Mouse (Mus musculus) monocyte, adult 2 months (primary cell): Measurements from ENCODE around the gene Cped1.
"Not testable (repeated sequence)": the region's sequence is repeated elsewhere in the genome, so short reads cannot be mapped to it uniquely, and the experiment has no call there.

Experiments
- DNase-seq, 2 experiments: peaks; one replicate each; pipeline ENCODE4 v3.0.0; 2022; ENCODE audit warnings: low spot score in 2 of 2, low read depth in 1 of 2

The Cped1 gene

DNA sequence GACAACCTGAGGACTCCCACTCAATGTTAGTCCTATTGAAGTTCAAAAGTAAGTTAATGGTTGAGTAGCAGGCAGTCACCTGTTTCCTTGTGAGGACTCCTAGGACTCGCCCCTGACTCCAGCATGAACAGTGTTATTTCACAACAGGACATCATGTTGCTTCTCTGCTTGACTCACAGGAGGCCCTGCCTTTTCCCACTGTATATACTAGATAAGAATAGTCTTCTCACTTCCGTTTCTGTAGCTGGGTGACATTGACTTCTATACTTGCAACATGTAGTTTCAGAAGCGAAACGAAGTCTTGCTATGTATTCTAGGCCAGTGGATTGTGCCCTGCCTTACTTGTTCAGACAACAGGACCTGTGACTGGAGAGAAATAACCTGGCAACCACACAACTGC lies 236.4 kb downstream of the Cped1 start:
- peak in 1 of 2 experiments; percentile 2 for DNase-seq

DNA sequence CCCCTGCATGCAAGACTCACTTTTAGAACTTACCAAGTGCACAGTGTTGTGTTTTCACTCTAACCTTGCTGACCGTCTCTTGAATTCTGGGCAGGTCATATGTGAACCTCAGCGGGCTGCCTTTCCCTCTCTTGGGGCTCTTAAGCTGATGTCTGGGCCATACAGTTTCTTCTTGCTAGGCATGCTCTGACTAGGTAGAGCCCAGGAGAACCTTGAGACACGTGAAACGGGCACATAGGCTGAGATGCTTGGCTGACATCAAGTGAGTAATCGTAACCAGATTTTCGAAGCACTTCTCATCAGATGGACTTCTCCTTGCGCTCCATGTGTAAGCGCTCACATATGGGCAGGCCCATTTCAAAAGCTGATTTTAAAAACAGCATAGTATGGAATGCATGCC lies 237.2 kb downstream of the Cped1 start:
- DNase-seq: no peak

DNA sequence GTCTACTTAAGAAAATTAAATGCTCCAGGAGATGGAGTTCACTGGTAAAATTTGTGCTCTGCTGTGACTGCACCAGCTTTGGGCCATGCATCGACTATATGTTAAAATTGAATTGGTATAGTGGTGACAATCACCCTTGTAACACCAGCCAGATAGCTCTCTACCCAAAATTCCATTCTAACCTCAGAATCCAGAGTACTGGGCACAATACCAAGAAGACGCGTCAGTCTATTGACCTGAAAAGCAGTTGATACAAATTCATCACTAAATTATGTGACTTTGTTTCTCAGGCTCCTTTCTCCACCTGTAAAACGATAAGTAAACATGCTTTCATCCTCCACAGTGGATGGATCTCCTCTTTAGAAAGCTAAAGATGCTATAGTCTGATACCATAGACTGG lies 238.6 kb downstream of the Cped1 start:
- no peak for DNase-seq

DNA sequence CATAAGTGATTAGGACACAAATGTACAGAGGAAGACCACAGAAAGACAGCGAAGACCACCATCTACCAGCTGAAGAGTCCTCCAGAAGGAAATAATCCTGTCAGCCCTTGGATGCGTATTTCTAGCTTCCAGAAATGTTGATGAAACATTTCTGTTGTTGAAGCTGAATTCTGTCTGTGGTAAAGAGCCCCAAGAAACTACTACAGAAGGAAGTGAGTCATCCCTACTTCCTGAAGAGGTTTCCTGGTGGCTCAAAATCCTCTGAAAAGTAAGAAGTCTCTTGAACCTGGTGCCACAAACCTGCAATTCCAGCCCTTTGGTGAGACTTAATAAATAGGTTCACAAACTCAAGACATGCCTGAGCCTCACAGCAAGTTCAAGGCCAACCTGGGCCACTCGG lies 245.5 kb downstream of the Cped1 start:
- no peak for DNase-seq

DNA sequence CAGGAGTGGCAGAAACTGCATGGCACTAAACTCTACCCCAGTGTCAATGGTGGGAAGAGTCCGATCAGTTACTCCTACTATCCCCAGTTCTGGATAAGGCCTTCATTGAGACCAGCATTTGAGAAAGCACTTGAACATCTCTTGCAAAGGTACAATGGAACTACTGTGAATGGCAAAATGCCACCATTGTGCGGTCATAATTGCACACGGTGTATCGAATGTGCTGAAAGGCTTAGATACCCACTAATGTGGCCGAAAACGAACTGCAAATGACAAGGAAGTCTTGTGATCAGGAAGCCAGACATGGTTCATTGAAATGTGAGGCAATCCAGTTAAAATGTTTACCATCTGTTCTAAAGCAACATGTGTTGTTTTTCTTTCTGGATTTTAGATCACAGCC lies 247.8 kb downstream of the Cped1 start:
- no peak for DNase-seq

DNA sequence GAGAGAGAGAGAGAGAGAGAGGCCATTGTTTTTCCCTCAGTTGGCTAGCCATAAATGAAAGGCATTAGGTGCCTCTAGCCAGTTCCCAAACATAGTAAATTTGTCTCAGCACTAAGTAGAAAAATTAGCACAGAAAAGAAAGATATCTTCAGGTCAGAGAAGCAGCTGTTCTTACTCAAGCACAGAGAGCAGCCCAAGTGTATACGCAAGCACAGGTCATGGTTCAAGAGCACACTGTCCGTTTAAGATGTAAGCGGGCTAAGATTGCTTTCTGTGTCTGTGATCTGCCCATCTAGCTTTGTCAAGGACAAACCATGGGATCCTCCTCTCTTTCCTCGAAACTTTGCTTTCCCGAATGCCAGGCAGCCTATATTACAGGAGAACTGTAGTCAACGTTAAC lies 249.4 kb downstream of the Cped1 start:
- no peak for DNase-seq

DNA sequence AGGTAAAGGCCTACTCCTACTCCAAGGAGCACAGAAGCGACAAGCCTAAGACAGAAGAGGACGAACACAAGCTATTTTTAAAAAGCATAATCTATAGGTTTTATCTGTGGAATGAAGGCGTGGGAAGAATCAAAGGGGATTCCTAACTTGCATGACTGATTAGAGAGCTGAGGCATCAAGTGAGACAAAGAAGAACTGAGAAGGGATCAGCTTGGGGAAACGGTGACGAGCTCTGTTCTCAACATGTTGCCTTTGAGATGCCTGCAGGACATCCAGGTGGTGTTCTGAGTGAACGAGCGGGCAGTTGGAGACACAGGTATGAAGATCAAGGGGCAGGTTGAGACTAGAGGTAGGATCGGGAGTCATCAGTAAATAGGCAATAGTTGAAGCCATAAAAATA lies 257.6 kb downstream of the Cped1 start:
- no peak for DNase-seq

DNA sequence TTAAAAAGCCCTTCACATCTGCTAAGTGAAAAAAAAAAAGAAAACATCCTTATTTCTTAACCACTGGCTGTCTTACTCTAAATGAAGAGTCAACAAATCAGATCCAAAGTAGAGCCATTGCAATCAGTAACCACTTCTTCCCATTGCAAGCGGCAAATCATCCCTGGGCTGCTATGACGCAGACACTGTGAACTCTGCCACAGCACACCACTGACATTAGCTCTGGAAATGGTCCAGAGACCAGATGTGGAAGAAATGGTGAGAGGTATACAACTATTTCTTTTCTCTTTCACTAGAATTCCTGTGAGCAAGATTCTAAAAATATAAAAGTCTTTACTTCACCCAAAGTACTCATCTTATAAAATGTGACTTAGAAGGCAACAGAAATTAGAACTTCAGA lies 261.0 kb downstream of the Cped1 start:
- no peak for DNase-seq

DNA sequence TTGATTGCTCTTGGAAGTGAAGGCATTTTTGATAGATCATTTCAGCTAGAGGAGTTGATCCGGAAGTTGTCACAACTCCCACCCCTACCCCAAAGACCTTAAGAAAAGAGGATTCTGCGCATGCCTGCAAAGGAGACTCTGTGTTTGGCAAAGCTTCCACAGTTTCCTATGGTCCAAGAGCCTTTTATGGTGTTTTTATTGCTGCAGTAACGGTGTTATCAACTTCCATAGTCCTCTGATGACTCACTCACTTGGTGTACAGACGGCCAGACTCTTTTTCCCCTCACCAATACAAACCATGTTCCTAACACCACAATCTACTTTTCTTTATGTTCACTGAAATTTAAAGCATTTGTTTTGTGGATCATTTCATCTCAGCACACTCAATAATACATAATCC lies 273.1 kb downstream of the Cped1 start:
- DNase-seq: no peak

DNA sequence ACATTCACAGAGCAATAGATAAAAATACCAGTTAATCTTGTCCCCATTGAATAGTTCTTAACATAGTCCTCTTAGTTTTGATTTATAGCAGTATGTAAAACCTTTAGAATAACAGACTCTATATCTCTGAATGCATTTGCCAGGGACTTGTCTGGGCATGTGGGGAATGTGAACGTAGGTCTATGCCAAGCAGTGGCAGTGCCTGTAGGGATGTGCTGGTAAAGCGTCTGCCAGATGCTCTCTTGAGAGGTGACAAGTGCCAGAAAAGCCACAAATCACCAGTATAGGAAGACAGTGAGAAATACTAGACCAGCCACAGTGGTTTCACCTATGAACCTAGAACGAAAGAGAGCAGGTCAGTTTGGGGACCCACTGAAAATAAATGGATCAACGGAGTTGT lies 276.8 kb downstream of the Cped1 start:
- no peak for DNase-seq

DNA sequence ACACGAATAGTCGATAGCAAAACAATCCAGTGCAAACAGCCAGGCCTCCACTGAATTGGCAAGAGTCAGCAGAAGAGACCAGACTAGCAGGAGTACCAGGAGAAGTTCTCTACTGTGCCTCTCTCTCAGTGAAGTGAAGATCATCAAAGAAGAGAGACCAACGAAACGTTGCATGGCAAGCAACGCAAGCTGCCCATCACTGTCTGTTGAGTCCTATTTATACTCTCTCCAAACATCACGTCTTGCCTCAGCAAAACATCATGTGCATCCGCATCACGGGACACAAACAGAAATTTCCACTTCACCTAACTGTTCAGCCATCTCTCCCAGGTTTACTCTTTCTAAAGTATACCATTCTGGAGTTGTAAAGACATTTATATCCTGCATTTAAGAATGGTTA lies 278.4 kb downstream of the Cped1 start:
- not testable (repeated sequence) for DNase-seq

DNA sequence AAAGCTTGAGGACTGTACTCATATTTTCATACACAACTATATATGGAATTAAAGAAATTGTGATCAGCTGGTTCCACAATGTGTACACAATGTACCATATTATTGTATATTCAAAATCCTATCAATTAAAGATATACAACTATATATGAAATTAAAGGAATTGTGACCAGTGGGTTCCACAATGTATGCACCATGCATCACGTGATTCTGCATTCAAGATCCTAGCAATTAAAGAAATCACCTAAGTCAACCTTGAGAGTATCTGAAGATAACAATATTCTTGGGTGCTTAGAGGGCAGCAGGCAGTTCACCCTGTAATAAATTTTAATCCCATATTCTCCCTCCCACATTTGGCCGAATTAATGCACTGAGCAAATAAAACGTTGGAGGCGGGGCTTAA lies 280.3 kb downstream of the Cped1 start:
- no peak for DNase-seq

DNA sequence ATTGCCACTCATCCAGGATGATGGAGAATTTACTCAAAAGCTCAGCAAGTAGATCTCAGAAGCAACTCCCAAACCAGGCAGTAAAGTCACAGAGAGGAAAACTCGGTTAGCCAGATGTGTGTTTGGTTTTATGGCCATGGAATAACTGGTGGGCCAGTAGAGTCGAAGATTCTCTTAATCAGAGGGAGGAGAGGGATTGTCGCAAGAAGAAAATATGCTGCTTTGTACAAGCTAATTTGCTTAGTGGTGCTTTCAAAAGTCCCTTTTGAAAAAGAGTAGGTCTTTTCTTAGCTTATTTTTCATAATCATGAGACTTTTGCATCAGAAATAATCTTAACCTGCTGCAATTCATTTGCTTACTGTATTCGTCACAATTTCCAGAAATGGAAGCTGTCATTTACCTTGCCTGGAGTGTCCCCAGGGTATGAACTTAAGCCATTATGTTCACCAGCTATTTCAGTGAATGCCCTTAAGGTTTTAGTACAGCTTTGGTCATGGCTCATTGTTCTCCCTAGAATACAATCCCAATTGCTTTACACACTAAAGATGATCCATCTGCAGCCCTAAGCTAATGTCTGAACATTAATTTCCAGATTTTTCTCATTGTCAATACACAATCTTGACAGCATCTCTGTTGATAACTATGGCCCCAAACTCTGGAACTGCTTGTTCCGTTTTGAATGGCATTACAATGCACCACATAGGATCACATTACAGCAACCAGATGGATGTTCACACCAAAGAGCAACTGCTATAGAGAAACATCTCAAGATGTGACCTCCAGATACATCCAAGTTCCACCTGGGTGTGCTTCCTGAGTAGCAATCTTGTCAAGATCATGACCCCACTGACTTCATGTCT lies 282.3 kb downstream of the Cped1 start:
- DNase-seq: no peak

DNA sequence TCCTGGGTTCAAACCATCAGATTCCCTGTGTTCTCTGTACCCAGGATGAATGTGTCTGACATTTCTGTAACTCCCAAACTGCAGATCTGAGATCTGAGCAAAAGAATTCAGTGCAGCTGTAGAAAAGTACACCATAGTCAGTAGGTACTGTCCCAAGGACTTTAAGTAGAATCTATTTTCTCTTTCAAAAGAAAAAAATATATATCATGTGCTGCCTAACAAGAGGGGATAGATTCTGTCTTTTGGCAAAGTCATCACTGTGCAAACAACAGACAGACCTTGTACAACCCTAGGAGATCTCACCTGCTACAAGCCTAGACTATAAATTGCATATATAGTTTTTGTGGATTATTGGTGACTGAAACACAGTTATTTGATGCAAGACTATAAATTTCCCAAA lies 283.0 kb downstream of the Cped1 start:
- DNase-seq: no peak

DNA sequence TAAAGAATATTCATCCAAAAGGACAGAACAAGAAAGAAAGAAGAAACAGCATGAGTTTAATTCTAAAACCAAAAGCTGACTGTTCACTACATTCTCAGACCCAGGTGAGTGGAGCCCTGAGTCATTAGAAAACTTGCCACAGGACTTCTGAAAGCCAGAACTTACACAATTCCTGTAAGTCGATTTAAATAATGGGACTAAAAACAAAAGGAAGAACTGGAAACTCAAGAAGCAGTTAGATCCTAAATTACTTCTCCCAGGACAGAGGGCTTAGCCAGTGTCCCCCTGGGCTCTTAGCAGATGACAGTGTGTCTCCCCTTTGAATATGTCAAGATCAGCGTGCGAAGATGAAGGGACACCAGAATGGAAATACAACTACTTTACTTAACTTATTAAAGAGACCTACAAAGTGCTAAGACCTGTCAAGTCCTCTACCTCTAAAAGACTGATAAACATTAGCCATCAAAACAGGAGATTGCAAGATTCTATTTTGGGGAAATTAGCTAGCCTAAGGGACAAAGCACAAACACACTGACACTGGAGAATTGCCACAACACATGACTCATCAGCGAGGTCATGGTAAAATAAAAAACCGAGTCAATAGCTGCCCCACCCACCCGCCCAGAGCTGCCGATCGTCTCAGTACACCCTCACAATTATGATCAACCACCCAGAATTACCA lies 284.3 kb downstream of the Cped1 start:
- no peak for DNase-seq

DNA sequence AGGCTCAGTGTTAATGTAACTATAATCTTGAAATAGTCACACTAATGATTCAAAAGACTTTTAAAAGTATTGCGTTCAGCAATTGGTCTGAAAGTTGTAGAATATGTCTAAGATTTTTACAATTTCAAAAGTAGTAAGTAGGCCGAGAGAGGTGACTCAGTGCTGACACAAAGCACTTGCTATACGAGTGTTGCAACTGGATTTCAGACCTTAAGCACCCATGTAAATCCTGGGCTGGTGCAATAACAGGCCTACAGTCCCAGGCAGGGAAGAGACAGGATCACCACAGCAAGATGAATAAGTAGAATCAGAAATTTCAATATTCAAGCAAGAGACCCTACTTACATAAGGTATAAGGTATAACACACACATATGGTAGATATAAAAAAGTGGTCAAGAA lies 292.2 kb downstream of the Cped1 start:
- DNase-seq: no peak

DNA sequence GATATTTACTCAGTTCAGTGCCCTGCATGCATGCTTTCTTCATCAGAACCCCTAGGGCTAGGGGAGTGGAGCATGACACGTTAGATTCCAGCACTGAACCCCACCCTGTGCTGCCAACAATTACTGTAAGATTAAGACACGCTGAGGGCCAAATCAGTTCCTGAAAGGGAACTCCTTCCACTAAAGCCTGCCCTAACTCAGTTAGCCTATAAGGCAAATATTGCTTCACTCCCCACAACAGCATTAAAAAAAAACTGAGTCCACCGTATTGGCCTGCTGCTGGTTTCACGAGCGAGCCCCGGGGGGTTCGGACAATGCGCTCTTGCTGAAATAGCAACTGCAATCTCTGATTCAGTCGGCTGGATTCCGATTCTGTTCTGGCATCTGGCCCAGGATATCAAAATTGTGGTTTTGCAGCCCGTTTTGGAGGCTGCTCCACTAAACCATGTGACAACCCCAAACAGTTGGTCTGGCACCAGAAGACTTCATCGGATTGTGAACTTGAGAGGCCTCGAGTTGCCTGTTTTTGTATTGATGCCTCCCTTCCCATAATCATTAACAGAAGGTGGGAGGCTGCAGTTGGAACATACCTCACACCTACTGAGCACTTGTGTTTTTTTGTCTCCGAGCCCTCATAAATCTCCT lies 294.6 kb downstream of the Cped1 start:
- no peak for DNase-seq

DNA sequence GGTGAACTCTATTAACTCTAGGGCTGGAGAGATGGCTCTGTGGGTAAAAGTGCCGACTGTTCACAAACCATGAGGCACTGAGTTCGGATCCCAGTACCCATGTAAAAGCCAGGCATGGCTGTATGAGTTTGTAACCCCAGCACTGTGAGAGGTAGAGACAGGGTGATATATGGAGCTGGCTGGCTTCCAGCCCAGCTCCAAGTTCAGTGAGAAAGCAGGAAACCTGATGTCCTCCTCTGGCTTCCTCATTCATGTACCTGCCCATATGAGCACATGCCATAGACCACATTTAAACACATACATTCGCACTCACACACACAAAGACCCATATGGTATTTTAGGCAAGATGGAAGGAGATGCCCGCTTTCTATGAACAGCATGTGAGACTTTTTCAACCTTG lies 296.7 kb downstream of the Cped1 start:
- DNase-seq: no peak

DNA sequence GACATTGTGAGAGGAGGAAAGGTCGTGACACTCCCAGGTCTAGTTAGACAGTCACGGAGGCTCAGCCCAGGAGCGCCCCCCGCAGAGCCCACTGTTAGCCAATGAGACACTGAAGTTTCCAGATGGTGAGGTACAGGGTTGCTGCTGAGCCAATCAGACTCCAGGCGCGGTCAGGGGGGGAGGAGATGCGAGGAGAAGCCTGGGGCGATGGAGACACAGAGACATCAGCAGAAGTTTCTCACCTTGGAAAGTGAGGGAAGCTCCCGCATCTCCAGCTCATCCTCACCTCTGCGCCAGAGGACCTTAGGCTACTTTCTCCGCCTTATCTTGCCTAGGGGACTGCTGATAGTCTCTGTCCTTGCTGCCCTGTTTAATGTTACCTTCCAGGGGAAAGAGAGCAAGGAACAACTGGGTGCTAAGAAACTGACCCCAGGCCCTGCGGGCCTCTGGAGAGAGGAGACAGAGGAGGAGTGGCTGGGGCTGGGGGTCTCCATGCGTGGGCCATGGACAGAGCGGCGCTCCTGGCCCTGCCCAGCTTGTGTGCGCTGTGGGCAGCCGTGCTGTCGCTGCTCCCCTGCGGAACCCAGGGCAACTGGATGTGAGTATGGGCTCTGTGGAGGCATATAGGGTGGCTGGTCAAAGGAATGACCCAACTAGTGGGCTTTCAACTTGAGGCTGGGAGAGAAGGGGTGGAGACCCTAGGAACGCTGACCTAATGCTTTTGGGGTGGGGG lies 302.5 kb downstream of the Cped1 start, which contains the start of gene Wnt16:
Wnt16 (plus strand) TSS at position 224 of the 733 bp plus-strand sequence.
- DNase-seq: no peak

DNA sequence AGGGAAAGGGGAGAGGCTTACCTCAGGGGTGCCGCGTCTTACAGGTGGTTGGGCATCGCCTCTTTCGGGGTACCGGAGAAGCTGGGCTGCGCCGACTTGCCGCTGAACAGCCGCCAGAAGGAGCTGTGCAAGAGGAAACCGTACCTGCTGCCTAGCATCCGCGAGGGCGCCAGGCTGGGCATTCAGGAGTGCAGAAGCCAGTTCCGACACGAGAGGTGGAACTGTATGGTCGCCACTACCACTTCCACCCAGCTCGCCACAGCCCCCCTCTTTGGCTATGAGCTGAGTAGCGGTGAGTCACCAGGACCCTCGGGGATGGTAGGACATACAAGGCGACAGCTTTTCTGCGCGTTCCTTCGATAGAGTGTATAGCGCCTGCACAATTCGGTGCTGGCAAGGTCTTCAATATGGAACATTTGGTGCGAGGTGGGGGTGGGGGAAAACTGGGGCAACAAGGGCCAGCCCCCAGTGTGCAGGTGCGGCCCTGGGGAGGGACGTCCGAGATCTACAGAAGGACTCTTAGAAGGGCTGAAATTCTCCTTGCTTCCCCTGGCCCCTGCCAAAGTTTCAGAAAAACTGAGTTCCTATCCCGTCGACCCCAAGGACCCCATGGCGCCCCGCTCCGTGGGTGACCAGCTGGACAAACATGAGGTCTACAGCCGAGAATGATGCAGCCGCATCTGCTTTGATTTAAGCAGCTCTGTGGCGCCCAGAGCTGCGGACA lies 303.2 kb downstream of the Cped1 start:
- no peak for DNase-seq
